Mouse (Mus musculus): ENCODE measurements around the gene Tox3. TPM values are rescaled to one million over a fixed set of nuclear protein-coding genes. Genes with fewer than 3 reads are reported as not detected.
A peak's percentile ranks its signal among the peaks of the same experiment; 100 is the strongest.

Gene Tox3
- polyA plus RNA-seq, 1 experiment from 2014 or later = 25.9 TPM

GRCm38 (mm10) chr8:90346138-90346879 lies 1.8 kb downstream of the Tox3 start:
- 8% methylated on average over 13 of the region's 13 CpGs for WGBS
- Histone ChIP-seq H3K27ac (ENCODE audit: low read depth, low read length) (peak overlapping the region; percentile 96; the same call in 1 of the 2 replicates), H3K4me1 (ENCODE audit: control insufficient read depth, insufficient read depth, low read length) (peaks cover 6% of the 10 kb centered on the region; the same call in 1 of the 2 replicates)

GRCm38 (mm10) chr8:90330377-90331285 lies 17.5 kb downstream of the Tox3 start:
- H3K27ac ChIP-seq (ENCODE audit: low read depth, low read length) = no peak overlapping the region
- no peaks in the 10 kb centered on the region for H3K27me3 ChIP-seq (ENCODE audit: control insufficient read depth, insufficient read depth, low read length)
- H3K4me2 ChIP-seq (ENCODE audit: low read depth, low read length) = no peak overlapping the region
- H3K9me3 ChIP-seq (ENCODE audit: control insufficient read depth, low read length) = no peaks in the 10 kb centered on the region
- ATAC-seq (ENCODE audit: low read depth) = no peak
- WGBS = 53% methylated on average over 7 of the region's 7 CpGs
- H3K36me3 ChIP-seq (ENCODE audit: control insufficient read depth, insufficient read depth, low read length) = 0 out of 2 replicates have a peak, but pooled peaks cover 6% of the 10 kb centered on the region
- peaks cover 10% of the 10 kb centered on the region for H3K4me1 ChIP-seq (ENCODE audit: control insufficient read depth, insufficient read depth, low read length)
- H3K4me3 ChIP-seq (ENCODE audit: low read depth, low read length) = no peak overlapping the region
- H3K9ac ChIP-seq (replicated peaks; ENCODE audit: low read depth, low read length) = no peak overlapping the region

More at GRCm38 (mm10) chr8:90346138-90346879, 1.8 kb downstream of the Tox3 start:
- Histone ChIP-seq H3K36me3 (ENCODE audit: control insufficient read depth, insufficient read depth, low read length) (no peaks in the 10 kb centered on the region), H3K27me3 (ENCODE audit: control insufficient read depth, insufficient read depth, low read length) (no peaks in the 10 kb centered on the region), H3K9me3 (ENCODE audit: control insufficient read depth, low read length) (no peaks in the 10 kb centered on the region), H3K9ac (replicated peaks; ENCODE audit: low read depth, low read length) (peak overlapping the region; percentile 98), H3K4me3 (ENCODE audit: low read depth, low read length) (peak overlapping the region; percentile 77), H3K4me2 (ENCODE audit: low read depth, low read length) (peak overlapping the region; percentile 53)
- ATAC-seq (ENCODE audit: low read depth) = no peak

GRCm38 (mm10) chr8:90323824-90324223 lies 24.3 kb downstream of the Tox3 start:
- Histone ChIP-seq H3K27me3 (ENCODE audit: control insufficient read depth, insufficient read depth, low read length) (no peaks in the 10 kb centered on the region), H3K4me1 (ENCODE audit: control insufficient read depth, insufficient read depth, low read length) (peaks cover 17% of the 10 kb centered on the region), H3K9me3 (ENCODE audit: control insufficient read depth, low read length) (no peaks in the 10 kb centered on the region), H3K9ac (replicated peaks; ENCODE audit: low read depth, low read length) (no peak overlapping the region), H3K27ac (ENCODE audit: low read depth, low read length) (no peak overlapping the region), H3K4me2 (ENCODE audit: low read depth, low read length) (no peak overlapping the region), H3K4me3 (ENCODE audit: low read depth, low read length) (no peak overlapping the region), H3K36me3 (ENCODE audit: control insufficient read depth, insufficient read depth, low read length) (no peaks in the 10 kb centered on the region)
- WGBS = 26% methylated on average over 4 of the region's 4 CpGs
- ATAC-seq (ENCODE audit: low read depth) = no peak

GRCm38 (mm10) chr8:90322701-90323439 lies 25.3 kb downstream of the Tox3 start:
- Histone ChIP-seq H3K4me2 (ENCODE audit: low read depth, low read length) (no peak overlapping the region), H3K36me3 (ENCODE audit: control insufficient read depth, insufficient read depth, low read length) (no peaks in the 10 kb centered on the region), H3K9ac (replicated peaks; ENCODE audit: low read depth, low read length) (no peak overlapping the region), H3K4me1 (ENCODE audit: control insufficient read depth, insufficient read depth, low read length) (peaks cover 17% of the 10 kb centered on the region), H3K4me3 (ENCODE audit: low read depth, low read length) (no peak overlapping the region), H3K27ac (ENCODE audit: low read depth, low read length) (no peak overlapping the region), H3K9me3 (ENCODE audit: control insufficient read depth, low read length) (no peaks in the 10 kb centered on the region), H3K27me3 (ENCODE audit: control insufficient read depth, insufficient read depth, low read length) (no peaks in the 10 kb centered on the region)
- ATAC-seq (ENCODE audit: low read depth) = no peak
- WGBS = 64% methylated on average over 8 of the region's 8 CpGs

GRCm38 (mm10) chr8:90321255-90321654 lies 26.9 kb downstream of the Tox3 start:
- H3K27me3 ChIP-seq (ENCODE audit: control insufficient read depth, insufficient read depth, low read length) = no peaks in the 10 kb centered on the region
- no peak for ATAC-seq (ENCODE audit: low read depth)
- H3K36me3 ChIP-seq (ENCODE audit: control insufficient read depth, insufficient read depth, low read length) = no peaks in the 10 kb centered on the region
- H3K27ac ChIP-seq (ENCODE audit: low read depth, low read length) = no peak overlapping the region
- no peak overlapping the region for H3K4me2 ChIP-seq (ENCODE audit: low read depth, low read length)
- H3K9me3 ChIP-seq (ENCODE audit: control insufficient read depth, low read length) = no peaks in the 10 kb centered on the region
- H3K9ac ChIP-seq (replicated peaks; ENCODE audit: low read depth, low read length) = no peak overlapping the region
- no peak overlapping the region for H3K4me3 ChIP-seq (ENCODE audit: low read depth, low read length)
- WGBS = 90% methylated on average over 1 of the region's 1 CpGs
- peaks cover 17% of the 10 kb centered on the region for H3K4me1 ChIP-seq (ENCODE audit: control insufficient read depth, insufficient read depth, low read length)

GRCm38 (mm10) chr8:90314312-90314711 lies 33.8 kb downstream of the Tox3 start:
- no peaks in the 10 kb centered on the region for H3K9me3 ChIP-seq (ENCODE audit: control insufficient read depth, low read length)
- no peak overlapping the region for H3K27ac ChIP-seq (ENCODE audit: low read depth, low read length)
- H3K36me3 ChIP-seq (ENCODE audit: control insufficient read depth, insufficient read depth, low read length) = no peaks in the 10 kb centered on the region
- no peaks in the 10 kb centered on the region for H3K27me3 ChIP-seq (ENCODE audit: control insufficient read depth, insufficient read depth, low read length)
- H3K4me3 ChIP-seq (ENCODE audit: low read depth, low read length) = no peak overlapping the region
- H3K4me1 ChIP-seq (ENCODE audit: control insufficient read depth, insufficient read depth, low read length) = 0 out of 2 replicates have a peak, but pooled peaks cover 4% of the 10 kb centered on the region
- no peak for ATAC-seq (ENCODE audit: low read depth)
- 83% methylated on average over 7 of the region's 7 CpGs for WGBS
- H3K9ac ChIP-seq (replicated peaks; ENCODE audit: low read depth, low read length) = no peak overlapping the region
- no peak overlapping the region for H3K4me2 ChIP-seq (ENCODE audit: low read depth, low read length)

GRCm38 (mm10) chr8:90302951-90303350 lies 45.2 kb downstream of the Tox3 start:
- no peak overlapping the region for H3K9ac ChIP-seq (replicated peaks; ENCODE audit: low read depth, low read length)
- H3K27me3 ChIP-seq (ENCODE audit: control insufficient read depth, insufficient read depth, low read length) = no peaks in the 10 kb centered on the region
- H3K27ac ChIP-seq (ENCODE audit: low read depth, low read length) = peak overlapping the region; percentile 75
- peaks cover 36% of the 10 kb centered on the region for H3K4me1 ChIP-seq (ENCODE audit: control insufficient read depth, insufficient read depth, low read length)
- no peak overlapping the region for H3K4me3 ChIP-seq (ENCODE audit: low read depth, low read length)
- no peaks in the 10 kb centered on the region for H3K9me3 ChIP-seq (ENCODE audit: control insufficient read depth, low read length)
- H3K36me3 ChIP-seq (ENCODE audit: control insufficient read depth, insufficient read depth, low read length) = no peaks in the 10 kb centered on the region
- 27% methylated on average over 12 of the region's 12 CpGs for WGBS
- H3K4me2 ChIP-seq (ENCODE audit: low read depth, low read length) = peak overlapping the region; percentile 19; the same call in 1 of the 2 replicates
- peak; percentile 66; the same call in 1 of the 2 replicates for ATAC-seq (ENCODE audit: low read depth)

- 24% methylated on average over 5 of the region's 5 CpGs for WGBS
- Histone ChIP-seq H3K4me1 (ENCODE audit: control insufficient read depth, insufficient read depth, low read length) (peaks cover 36% of the 10 kb centered on the region), H3K27ac (ENCODE audit: low read depth, low read length) (peak overlapping the region; percentile 75), H3K27me3 (ENCODE audit: control insufficient read depth, insufficient read depth, low read length) (no peaks in the 10 kb centered on the region), H3K9ac (replicated peaks; ENCODE audit: low read depth, low read length) (no peak overlapping the region), H3K4me2 (ENCODE audit: low read depth, low read length) (0 out of 2 replicates have a peak overlapping the region, but pooled peaks have one; percentile 12), H3K4me3 (ENCODE audit: low read depth, low read length) (no peak overlapping the region), H3K36me3 (ENCODE audit: control insufficient read depth, insufficient read depth, low read length) (no peaks in the 10 kb centered on the region), H3K9me3 (ENCODE audit: control insufficient read depth, low read length) (no peaks in the 10 kb centered on the region)
- ATAC-seq (ENCODE audit: low read depth) = peak; percentile 89; the same call in 1 of the 2 replicates
These were observed 45.9 kb downstream of the Tox3 start for GRCm38 (mm10) chr8:90302252-90302651.
